Mouse (Mus musculus): ENCODE data around the gene Drg2. TPM values are rescaled to one million over a fixed set of nuclear protein-coding genes. Genes with fewer than 3 reads are reported as not detected.
"Not testable (repeated sequence)": the region's sequence is repeated elsewhere in the genome, so short reads cannot be mapped to it uniquely, and the experiment has no call there.

Drg2 gene
- 10 to 100 TPM; 42.7 to 44.0 TPM for total RNA-seq (2021)

- peak; percentile 95 for DNase-seq
Measured at GRCm38 (mm10) chr11:60454080-60454744, at the start of gene Drg2. Gene Drg2 (plus strand): TSS chr11:60454591.

GRCm38 (mm10) chr11:60406606-60407005 is 47.8 kb upstream of the Drg2 start:
- no peak for DNase-seq

DNA sequence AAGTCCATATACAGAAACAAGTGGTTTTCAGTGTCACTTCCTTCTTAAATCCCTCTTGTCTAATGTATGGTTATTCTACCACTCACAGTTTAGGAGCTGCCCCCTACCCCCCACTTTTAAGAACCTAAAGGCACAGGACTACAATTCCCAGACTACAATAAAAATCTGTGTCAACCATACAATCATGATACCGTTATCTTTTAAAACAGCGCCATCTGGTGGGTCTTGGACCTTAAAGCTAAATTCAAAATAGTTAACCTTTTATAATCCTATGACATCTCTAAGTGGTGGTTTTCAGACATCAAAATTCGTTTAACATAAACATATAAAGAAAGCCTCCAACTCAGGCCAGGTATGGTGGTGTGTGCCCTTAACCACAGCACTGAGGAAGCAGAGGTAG is 42.2 kb upstream of the Drg2 start:
- peak; percentile 73 for DNase-seq

GRCm38 (mm10) chr11:60412921-60413320 is 41.5 kb upstream of the Drg2 start:
- DNase-seq, result no peak

GRCm38 (mm10) chr11:60416590-60416962 is 37.8 kb upstream of the Drg2 start:
- no peak for DNase-seq

DNA sequence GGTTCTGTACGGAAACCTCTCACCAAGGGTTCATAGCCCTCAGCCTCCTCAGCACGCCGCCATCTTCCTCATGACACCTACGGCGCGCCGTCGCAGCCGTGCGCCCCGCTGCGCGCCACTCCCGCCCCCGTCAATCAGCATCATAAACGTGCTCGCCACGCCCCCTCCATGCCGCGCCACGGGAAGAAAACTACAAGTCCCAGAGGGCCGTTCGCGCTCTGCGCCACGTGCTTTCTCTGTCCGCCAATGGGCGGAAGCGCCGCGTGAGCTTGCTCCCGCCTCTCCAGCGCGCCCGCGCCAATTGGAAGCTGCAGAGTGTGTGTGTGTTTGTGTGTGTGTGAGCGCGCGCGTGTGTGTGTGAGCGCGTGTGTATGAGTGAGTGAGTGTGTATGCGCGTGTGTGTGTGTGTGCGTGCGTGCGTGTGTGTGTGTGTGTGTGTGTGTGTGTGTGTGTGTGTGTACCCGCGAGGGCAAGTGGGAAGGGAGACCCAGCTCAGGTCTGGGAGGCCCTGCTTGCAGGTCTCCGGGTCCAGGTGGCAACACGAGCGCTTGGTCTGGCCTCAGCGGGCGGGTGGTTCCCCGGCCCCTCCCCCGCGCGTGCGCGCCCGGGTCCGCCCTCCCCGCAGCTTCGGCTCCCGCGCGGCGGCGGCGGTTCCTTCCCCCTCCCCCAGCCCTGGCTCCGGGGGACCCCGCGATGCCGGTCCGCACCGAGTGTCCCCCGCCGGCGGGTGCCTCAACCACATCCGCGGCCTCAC is 37.3 kb upstream of the Drg2 start, which contains the start of gene Gid4:
Gene Gid4, plus strand, starts transcription at position 183 of the 754 bp plus-strand sequence.
- DNase-seq, result peak; percentile 99

DNA sequence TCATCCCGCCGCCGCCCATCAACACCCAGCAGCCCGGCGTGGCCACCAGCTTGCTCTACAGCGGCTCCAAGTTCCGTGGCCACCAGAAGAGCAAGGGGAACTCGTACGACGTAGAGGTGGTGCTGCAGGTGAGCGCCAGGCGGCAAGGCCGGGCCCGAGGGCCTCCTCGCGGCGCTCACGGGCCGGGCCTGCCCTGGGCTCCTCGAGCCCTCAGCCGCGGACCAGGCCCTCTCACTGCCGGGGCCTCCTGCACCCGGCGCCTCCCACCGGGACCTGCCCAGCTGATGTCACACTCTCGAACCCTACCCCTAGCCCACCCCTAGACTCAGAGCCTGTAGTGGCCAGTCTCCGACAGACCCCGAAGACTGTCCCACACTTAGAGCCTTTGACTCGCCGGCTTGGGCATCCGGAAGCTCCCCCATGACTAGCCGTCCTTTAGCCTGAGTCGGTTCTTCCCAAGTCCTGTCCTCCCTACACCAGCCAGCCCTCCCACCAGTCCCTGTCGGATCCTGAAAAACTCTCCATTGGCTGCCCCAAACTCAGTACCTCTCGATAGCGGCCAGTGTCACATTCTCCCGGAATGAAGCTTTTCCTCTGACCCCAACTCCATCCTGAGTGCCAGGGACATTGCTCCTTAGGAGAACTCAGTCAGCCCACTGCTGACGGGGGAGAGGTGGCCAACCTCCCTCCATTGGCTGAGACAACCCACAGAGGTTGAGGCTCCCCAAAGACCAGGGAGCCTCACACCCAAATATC is 36.5 kb upstream of the Drg2 start, which contains the start of gene Atpaf2:
Gene Atpaf2, minus strand, starts transcription at position 741 of the 756 bp plus-strand sequence.
- peak; percentile 44 for DNase-seq

GRCm38 (mm10) chr11:60418473-60418803 is 36.0 kb upstream of the Drg2 start:
- DNase-seq, result no peak

- DNase-seq, result no peak
Measured at GRCm38 (mm10) chr11:60422046-60422668, 32.2 kb upstream of the Drg2 start.

DNA sequence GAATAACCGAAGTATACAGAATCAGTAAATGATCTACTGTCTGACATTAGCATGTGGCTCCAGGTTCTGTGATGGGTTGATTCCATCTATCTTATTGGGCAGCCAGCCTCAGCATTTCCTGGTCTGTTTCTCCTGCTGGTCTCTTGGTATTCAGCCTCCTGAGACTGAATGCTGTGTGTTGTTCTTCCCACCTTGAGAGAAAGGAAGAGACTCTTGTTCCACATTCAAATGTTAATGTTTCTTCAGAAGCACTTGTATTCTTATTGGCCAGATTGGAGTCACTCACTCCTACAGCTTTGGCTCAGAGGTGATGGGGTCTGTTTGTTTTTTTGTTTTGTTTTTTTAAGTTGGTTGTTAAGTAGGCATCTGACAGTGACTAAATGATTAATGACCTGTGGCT is 31.4 kb upstream of the Drg2 start:
- no peak for DNase-seq

DNA sequence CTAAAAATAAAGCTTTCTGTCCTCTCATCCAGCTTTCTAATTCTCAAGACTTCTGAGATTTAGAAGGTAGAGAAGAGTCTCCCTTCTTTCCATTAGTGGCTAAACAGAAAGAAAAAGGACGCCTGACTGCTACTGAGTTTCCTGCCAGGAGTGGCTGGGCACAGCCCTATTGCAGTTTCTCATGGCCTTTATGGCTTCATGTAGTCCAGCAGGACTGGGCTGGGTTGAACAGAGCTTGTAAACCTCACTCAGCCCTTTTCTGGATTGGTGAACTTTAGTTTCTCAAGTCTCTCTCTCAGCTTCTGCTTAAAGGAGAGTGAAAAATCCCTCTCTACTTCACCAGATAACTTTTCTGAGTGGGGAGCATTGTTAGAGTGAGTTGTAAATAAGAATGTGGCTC is 28.0 kb upstream of the Drg2 start:
- no peak for DNase-seq

DNA sequence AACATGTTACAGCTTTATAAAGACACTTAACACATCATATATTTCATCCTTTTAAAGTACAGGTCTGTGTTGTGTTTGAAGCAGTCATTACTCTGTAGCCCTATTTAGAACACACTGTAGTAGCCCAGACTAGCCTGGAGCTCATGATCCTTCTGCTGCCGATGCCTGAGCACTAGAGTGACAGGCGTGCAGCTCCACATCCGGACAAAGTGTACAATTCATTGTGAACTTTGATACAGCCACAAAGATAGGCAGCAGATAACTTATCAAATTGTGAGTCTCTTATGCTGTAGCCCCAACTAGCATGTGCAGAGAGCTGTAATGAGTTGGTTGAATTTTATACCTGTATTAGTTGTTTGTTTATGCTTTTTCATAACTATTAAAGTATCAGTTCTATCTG is 26.8 kb upstream of the Drg2 start:
- DNase-seq, result no peak

- no peak for DNase-seq
Measured at GRCm38 (mm10) chr11:60433501-60433900, 20.9 kb upstream of the Drg2 start.

DNA sequence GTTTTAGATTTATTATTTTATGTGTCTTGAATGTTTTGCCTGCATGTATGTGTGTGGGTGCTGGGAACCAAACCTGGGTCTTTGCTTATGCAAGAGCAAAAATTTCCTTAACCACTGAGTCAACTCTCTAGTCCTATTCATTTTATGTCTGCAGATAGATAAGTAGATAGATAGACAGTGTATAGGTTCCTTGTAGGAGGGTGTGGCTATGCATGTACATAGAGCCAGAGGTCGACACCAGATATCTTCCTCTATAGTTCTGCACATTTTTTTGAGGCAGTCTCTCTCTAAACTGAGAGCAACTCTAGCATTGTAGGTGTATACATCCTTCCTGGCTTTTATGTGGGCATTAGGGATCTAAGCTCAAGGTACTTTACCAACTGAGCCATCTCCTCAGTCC is 19.3 kb upstream of the Drg2 start:
- no peak for DNase-seq

GRCm38 (mm10) chr11:60436618-60437017 is 17.8 kb upstream of the Drg2 start:
- DNase-seq, result no peak

- DNase-seq, result not testable (repeated sequence)
Measured at GRCm38 (mm10) chr11:60439621-60440020, 14.8 kb upstream of the Drg2 start.

GRCm38 (mm10) chr11:60440176-60440575 is 14.2 kb upstream of the Drg2 start:
- no peak for DNase-seq

DNA sequence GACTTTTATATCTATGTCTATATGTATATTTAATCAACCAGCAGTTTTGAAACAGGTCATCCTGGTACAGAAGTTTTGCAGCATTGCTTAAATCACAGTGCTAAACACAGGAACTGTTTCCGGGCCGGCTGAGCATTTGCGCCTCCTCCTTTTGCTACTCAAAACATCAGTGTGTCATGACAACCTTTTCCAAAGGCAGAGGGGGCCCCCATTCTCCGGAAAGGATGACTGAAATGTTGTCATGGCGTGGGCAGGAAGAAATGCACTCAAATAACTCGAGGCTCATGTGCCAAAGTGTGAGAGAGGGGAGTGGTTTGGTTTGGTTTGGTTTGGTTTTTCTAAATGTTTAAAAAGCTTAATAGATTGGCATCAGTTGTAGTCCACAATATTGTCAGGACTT is 11.5 kb upstream of the Drg2 start:
- DNase-seq, result no peak

DNA sequence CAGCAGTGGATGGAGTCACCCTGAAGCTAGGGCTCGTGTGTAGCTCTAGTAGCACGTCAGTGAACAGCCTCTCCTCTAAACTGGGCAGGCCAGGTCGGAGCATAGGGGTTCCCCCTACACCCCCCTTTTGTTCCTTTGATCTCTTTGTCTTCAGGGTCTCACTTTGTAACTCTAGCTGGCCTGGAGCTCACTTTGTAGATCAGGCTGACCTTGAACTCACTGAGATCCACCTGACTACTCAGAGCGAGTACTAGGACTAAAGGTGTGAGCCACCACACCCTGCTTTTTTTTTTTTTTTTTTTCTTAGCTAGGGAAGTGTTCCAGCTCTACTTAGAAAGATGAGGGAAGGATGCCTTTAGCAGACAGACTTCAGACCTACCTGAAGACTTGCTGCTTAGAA is 10.4 kb upstream of the Drg2 start:
- DNase-seq, result no peak

DNA sequence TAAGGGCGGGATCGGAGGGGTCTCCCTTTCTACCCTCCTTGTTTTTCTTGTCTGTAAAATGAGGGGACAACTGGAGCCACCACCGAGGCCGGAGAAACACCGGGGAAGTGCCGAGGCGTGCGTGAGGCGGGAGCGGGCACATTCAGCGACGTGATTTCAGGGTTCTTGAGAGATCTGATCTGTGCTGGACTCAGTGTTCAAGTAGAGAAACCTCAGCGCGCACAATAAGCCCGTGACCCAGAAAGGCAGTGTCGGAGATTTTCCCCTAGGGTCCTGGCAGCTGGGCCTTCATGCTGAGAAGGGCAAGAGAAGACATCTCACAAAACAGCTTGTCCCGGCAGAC is 325 bp downstream of the Drg2 start:
- DNase-seq, result no peak

DNA sequence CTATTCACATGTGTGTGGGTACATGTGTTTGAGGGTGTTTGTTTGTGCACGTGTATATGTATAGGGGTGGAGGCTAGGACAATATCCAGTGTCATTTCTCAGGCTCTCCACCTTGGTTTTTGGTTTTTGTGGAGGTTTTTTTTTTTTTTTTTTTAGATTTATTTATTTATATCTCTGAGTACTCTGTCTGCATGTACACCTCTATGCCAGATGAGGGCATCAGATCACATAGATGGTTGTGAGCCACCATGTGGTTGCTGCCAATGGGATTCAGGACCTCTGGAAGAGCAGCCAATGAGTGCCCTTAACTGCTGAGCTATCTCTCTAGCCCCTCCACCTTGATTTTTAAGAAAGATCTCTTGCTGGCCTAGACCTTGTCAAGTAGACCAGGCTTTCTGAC is 3.6 kb downstream of the Drg2 start:
- DNase-seq, result no peak

GRCm38 (mm10) chr11:60465943-60466380 is 11.6 kb downstream of the Drg2 start:
- DNase-seq, result peak; percentile 41

- DNase-seq, result no peak
Measured at GRCm38 (mm10) chr11:60469039-60469438, 14.6 kb downstream of the Drg2 start, which contains the start of gene Myo15. Gene Myo15 (plus strand): TSS chr11:60469339.

Data from heart, postnatal 4 days (tissue).